Mouse (Mus musculus) spleen, embryonic (tissue): ENCODE data around the gene Atf6b.

ENCODE experiments used
- CTCF ChIA-PET: fragments of 350-600 bp; sonication (Branson Sonifier 250); formaldehyde crosslinking; loops from one replicate; lab custom pipeline; 2022; lab: Charles Lee

The Atf6b gene

DNA sequence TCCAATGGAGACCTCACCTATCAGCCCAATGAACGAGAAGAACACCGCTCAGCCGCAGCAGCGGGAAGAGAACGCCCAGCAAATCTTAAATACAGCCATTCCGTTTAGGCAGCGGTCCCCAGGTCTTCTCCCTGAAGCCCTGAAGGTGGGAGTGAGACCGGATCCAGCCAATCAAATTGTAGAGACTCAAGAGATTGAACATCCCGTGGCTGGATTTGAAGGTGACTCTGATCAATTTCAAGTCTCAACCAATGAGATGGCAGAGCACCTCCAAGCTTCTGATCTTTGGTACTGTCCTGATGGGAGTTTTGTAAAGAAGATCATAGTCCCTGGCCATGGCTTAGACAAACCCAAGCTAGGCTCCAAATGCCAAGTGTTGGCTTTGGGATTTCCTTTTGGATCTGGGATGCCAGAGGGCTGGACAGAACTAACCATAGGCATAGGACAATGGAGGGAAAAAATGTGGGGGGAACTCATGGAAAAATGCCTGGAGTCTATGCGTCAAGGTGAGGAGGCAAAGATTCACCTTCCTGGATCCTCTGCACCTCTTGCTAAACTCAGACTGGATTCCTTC is 1.6 kb upstream of the Atf6b start:
- CTCF ChIA-PET, result interaction anchor here (0.6 to 0.8 kb wide), 2 partner anchors 230 to 689 kb away, joined by 4 to 9 read pairs; partner anchors contain the start of gene Rps18

DNA sequence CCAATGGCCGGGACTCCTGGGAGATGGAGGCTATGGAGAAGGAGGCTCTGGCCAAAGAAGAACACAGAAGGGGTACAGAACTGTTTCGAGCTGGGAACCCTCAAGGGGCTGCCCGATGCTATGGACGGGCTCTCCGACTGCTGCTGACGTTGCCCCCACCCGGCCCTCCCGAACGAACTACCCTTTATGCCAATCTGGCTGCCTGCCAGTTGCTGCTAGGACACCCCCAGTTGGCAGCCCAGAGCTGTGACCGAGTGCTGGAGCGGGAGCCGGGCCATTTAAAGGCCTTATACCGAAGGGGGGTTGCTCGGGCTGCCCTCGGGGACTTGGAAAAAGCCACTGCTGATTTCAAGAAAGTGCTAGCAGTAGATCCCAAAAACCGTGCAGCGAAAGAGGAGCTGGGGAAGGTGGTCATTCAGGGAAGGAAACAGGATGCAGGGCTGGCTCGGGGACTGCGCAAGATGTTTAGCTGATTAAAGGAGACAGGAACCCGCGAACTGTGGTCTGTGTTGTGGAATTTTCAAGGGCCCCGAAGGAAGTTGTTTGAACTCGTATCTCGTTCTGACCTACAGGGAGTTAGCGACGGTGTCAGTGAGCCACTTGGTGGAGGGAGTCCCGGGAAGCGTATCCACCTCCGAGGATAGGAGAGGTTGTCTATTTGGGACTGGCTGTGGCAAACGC is 975 bp upstream of the Atf6b start:
- CTCF ChIA-PET, result interaction anchor here (0.6 kb wide), 1 partner anchor 229 kb away, joined by 9 read pairs; no protein-coding TSS in a partner anchor

DNA sequence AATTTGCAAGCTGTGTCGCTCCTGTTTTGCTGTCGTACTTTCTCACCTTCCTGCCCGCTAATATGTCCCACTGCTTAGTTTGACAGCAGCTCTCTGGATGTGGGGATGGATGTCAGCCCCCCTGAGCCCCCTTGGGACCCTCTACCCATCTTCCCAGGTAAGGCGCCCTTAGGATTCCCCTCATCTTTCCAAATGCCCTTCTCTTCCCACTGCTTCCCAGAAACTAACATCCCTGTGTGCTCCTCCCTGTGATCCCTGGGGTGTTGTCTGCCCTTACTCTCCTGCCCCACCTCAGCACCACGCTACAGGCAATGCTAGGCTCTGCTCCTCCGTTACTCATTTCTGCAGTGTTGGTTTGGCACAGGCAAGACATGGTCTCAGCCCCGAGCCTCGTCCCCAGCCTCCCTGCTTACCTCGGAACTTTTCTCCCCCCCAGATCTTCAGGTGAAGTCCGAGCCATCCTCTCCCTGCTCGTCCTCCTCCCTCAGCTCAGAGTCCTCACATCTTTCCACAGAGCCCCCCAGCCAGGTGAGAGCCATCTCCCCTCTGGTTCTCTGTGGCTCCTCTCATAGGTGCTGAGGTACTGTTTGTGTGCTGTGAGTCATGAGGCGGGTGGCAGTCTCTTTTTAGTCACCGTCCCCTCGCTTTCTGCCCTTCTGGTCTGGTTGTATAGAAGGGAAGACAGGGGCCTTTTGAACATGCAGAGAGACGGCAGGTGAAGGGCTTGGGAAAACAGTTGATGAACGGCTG is 1.4 kb downstream of the Atf6b start:
- CTCF ChIA-PET, result no interaction called here

DNA sequence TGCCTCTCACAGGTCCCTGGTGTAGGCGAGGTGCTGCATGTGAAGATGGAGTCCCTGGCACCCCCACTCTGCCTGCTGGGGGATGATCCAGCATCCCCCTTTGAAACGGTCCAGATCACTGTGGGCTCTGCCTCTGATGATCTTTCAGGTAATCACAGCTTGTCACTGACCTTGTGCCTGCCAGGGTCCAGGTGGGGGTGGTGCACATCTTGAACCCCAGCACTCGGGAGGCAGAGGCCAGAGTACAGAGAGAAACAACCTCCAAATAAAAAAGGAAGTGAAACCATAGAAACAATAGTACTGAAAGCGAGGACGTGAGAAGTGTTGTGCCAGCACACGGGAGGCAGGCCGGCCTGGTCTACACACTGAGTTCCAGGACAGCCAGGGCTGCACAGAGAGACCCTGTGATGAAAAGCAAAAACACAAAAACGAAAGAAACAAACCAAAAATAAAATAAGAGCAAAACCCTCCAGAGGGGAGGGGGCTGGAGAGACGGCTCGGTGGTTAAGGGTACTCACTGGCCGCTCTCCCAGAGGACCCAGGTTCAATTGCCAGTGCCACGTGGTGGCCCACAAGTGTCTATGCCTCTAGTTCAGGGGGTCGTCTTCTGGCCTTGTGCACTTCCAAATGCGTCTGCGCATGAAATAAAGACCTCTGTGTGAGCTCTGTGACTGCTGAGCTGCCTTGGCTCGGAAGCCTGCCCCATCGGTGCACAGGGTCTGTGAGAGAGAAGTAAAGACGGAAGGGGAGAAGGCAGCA is 2.3 kb downstream of the Atf6b start:
- CTCF ChIA-PET, result no interaction called here

DNA sequence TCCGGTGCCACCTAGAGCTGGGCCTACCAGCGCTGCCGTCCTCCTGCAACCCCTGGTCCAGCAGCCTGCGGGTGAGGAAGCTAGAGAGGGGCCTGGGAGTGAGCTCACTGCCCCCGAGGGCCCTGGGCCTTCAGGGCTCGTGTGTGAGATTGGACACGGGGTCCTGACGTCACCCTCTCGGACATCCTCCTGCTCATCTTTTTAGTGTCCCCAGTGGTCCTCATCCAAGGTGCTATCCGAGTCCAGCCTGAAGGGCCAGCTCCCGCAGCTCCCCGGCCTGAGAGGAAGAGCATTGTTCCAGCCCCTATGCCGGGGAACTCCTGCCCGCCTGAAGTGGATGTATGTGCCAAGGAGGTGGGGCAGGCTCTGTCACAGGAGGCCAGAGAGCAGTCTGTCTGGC is 3.8 kb downstream of the Atf6b start:
- CTCF ChIA-PET, result no interaction called here

DNA sequence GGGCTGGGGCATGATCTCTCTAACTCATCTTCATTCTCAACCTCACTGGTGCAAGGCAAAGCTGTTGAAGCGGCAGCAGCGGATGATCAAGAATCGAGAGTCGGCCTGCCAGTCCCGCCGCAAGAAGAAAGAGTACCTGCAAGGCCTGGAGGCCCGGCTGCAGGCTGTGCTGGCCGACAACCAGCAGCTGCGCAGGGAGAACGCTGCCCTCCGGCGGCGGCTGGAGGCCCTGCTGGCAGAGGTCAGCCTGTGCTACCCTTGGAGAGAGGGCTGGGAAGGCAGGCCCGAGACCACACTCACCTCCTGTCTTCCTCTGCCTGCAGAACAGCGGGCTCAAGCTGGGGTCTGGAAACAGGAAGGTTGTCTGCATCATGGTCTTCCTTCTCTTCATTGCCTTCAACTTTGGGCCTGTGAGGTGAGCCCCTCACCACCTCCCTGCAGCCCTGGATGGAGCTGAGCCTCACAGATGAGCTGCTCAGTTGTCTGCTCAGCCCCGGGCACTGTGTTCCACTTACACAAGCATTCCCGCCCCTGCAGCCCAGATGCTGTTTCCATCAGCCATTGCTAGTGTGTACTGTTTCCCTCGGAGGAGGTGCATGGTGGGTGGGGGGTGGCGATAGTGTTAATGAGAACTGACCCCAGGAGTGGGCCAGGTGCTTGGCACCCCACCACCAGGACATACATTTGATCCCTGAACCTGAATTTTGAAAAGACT is 4.7 kb downstream of the Atf6b start:
- CTCF ChIA-PET, result no interaction called here

DNA sequence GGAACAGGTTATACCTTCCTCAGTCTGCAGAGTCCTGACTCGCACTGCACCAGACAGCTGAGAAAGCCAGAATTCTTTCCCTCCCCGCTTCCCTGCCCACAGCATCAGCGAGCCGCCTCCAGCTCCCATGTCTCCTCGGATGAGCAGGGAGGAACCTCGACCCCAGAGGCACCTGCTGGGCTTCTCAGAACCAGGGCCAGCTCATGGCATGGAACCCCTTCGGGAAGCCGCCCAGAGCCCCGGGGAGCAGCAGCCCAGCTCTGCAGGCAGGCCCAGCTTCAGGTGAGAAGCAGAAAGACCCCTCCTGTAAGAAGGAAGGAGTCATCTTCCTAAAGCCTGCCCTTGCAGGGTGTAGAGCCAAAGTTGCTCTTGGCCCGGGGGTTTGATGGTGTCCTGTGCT is 5.6 kb downstream of the Atf6b start:
- CTCF ChIA-PET, result interaction anchor here (0.5 kb wide), 1 partner anchor 331 kb away, joined by 4 read pairs; no protein-coding TSS in a partner anchor

DNA sequence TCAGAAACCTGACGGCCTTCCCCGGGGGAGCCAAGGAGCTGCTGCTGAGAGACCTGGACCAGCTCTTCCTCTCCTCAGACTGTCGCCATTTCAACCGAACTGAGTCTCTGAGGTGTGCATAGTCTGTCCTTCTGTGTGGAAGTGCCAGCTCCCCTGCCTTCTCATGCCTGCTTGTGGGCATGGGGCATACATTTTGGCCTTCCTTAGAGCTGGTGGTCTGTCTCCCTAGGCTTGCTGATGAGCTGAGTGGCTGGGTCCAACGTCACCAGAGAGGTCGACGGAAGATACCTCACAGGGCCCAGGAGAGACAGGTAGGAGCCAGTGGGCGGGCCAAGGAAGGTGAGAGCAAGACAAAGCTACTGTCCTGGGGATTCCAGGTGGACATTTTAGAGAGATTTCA is 6.0 kb downstream of the Atf6b start:
- CTCF ChIA-PET, result interaction anchor here (0.5 kb wide), 1 partner anchor 330 kb away, joined by 4 read pairs; no protein-coding TSS in a partner anchor

DNA sequence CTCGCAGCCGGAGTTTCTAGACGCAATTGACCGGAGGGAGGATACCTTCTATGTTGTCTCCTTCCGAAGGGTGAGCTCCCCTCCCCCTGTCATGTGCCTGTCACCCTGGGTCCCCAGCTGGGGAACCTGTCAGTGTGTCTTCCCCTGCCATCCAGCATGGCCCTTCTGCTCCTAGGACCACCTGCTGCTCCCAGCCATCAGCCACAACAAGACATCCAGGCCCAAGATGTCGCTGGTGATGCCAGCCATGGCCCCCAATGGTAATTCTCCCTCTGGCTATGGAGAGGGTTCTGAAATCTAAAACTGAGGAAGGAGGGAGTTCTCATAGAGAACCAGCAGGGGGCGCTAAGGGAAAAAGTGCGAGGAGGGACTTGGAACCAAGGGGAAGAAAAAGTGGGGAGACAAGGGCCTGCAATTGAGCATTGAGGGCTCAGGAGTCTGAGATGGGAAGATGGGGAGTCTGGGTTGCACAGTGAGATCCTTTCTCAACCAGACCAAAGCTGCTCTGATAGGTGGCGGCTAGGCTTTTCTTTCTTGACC is 6.9 kb downstream of the Atf6b start:
- CTCF ChIA-PET, result no interaction called here

DNA sequence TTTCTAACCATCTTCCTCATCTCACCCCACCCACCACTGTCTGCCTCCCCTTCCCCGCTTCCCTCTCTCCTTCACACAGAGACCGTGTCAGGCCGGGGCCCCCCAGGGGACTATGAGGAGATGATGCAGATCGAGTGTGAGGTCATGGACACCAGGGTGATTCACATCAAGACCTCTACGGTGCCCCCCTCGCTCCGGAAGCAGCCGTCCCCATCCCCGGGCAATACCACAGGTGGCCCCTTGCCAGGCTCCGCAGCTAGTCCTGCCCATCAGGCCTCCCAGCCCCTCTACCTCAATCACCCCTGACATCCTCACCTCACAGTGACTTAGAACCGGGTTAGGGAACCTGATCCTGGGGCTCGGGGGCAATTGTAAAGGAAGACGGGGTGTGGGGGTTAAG is 7.4 kb downstream of the Atf6b start:
- CTCF ChIA-PET, result no interaction called here

DNA sequence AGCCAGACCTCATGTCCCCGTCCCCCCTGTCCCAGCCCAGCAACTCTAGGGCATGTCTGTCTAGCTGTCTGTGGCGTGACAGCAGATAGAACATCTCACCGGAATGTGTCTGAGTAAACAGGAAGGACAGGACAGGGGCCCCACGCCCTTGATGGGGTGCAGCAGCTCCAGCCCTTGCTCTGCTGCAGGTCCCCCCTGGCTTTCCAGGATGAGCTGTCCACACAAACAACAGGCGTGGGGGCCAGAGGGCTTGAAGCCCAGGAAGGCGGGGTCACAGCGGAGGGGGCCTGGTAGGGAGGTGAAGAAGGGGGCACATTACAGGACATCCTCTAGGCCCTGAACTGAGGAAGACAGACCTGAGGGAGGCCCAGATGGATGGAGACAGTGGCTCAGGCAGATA is 8.2 kb downstream of the Atf6b start:
- CTCF ChIA-PET, result no interaction called here

DNA sequence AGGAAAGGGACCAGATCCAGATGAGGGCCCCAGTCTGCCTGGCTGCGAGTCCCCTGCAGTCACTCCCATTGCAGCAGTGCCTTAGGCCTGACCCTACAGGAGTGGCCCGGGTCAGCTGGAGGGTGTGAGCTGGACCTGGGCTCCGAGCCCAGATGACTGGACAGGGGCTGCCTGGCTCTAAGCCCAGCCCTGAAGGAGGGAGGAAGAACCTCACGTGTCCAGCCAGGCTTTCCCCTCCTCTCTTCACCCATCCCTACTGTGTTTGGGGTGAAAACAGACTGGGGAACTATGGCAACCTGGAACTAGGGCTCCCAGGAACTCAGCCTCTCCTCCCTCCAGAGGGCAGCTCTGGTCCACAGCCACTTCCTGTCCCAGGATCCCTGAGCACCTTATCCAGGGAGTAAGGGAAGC is 8.6 kb downstream of the Atf6b start:
- CTCF ChIA-PET, result no interaction called here

DNA sequence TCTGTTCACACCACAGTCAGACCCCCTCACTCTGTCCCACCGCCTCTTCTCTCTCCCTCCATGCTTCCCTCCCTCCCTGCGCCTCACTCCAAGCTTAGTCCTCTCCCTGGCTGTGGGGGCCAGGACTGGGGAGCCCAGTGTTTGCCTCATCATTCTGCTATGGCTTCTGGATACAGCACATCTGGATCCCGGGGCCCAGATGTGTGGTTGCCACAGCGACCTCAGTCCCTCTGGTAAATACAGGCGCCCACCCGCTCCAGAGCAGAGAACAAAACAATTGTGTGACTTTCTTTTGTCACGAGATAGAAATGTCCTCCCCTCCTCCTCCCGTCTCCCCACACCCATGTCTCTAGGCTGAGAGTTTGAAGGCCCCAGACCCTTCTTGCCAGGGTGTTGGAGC is 9.7 kb downstream of the Atf6b start:
- CTCF ChIA-PET, result no interaction called here

DNA sequence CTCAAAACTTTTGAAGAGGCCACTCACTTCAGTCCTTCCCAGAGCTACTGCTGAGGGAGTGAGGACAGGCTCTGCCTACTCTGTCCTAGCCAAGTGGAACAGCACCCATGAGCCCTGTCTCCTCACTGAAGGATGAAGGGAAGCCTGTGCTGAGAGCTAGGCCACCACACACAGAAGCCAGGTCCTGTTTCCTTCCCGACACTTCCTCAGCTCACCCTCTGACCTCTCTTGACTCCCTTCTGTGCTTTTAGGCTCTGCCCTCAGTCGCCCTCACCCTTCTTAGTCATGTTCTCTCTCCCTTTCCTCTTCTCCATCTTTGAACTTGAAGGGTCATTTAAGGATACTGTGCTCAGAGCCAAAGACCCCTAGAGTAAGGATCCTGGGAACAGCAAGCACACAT is 10.3 kb downstream of the Atf6b start:
- CTCF ChIA-PET, result no interaction called here

DNA sequence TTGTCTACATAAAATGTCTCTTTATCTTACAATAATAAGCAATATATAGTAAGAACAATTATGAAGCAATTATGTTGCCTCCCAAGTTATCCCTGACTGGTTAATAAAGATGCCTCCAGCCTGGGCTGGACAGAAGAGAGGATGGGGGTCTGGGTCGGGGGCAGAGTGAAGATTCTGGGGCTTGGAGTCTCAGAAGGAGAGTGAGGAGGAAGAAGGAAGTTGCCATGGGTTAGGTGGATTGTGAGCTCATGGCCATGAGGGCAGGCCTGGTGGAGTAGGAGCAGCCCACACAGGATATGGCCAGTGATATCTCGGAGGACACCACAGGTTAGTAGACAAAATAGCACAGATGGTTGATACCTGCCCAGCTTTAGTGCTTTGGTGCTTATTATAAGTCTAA is 11.2 kb downstream of the Atf6b start:
- CTCF ChIA-PET, result no interaction called here

DNA sequence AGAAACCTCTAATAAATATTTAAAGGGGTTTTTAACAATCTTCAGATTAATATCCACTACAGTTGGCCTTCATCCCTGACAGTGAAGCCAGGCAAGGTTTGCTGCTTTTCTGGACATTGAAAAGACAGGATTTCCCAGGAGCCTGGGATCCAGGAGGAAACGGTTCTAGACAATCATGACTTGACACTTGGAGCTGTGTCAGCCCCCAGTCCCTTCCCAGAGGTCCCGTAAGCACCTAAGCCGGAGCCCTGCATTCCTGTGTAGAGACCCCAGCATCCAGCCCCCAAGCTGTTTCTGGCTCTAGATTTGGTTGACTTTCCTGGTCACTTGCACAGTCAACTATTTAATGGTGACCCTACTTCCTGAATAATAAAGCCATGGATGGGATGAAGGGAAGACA is 11.6 kb downstream of the Atf6b start:
- CTCF ChIA-PET, result no interaction called here

DNA sequence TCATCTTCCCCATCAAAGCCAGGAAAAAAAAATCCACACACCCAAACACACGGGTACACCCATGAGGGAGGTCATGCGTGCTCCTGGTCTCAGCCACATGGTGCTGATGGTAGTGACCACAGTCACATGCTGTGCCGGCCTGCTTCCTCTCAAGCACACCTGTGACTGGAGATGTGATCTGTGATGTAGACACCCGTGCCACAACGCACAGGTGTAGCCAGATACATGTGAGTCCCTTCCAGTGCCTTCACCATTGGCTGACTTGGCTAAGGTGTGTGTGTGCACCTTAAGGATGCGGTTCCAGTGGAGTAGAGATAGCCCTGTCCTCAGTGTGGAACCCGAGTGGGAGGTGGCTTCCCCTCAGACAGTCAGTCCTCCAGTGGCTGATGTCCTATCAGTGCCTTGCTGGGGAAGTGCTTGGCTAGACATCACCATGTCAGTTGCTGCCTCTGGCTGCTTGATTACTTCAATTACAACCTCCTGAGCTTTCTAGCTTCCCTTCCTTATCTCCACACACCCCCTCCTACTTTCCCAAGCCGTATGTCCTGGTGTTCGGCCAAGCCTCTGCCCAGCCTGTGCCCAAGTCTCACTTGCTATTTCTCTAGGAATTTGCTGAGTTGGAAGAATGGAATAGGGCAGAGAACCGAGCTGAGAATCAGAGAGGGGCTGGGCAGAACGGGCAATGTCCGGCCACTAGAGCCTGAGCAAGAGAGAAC is 12.4 kb downstream of the Atf6b start:
- CTCF ChIA-PET, result no interaction called here

DNA sequence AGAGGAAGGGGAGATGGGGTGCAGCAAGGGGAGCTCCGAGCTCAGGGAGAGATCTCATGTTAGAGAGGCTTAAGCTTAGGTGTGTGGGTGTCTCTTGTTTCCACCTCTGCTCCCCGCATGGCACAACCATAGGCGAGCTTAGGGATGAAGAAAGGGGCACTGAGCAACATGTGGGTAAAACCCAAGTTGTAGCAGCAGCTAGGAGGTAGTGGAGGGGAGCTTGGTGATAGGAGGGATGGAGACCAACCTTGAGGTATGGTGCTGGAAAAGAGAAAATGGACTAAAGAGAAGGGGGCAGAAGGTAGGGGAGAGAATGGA is 12.9 kb downstream of the Atf6b start:
- CTCF ChIA-PET, result no interaction called here

DNA sequence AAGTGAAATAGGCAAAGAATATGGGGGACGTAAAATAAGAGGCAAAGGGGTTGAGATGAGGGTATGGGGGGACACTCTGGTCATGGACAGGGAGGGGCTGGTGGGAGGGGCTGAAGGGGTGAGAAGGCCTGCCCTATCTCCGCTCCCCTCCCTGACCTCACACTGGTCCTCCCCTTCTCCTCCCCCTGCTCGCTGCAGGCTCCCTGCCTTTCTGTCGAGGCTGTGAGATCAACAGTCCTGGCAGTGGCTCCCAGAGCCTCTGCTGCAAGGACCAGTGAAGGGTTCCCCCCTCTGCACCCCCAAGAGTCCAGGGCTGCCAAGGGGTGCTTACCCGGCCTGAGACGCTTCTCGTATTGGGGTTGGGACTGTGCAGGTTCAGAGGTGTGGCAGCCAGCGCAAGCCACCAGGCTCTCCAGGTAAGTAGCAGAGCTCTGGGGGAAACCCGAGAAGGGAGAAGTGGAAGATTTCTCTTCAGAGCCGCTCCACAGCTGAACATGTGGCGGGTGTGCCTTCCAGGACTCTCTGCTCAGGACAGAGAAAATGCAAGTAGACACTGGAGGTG is 13.4 kb downstream of the Atf6b start:
- CTCF ChIA-PET, result no interaction called here

DNA sequence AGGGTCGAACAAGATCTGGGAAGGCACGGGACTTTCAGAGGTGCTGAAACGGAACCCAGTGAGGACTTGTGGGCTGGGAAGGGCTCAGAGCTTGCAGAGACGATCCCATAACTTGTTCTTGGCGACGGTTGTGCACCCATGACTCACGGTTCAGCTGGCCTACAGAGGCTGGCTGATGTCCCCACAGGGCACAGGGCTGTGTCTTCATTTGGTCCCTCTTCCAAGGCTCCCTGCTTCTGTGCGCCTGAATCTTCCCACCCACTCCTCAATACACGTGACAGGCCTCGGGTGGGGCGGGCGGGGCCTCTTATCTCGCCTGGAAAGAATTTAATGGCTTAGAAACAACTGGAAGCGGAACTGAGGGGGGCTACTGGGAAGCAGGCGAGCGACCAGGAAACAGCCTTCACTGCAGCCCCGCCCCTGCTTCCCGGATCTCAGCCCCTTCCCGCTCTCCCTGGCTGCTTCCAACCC is 14.2 kb downstream of the Atf6b start:
- CTCF ChIA-PET, result interaction anchor here (0.5 kb wide), 1 partner anchor 199 kb away, joined by 3 read pairs; no protein-coding TSS in a partner anchor
